Mouse (Mus musculus): ENCODE results near the gene Tnni3k.

DNA sequence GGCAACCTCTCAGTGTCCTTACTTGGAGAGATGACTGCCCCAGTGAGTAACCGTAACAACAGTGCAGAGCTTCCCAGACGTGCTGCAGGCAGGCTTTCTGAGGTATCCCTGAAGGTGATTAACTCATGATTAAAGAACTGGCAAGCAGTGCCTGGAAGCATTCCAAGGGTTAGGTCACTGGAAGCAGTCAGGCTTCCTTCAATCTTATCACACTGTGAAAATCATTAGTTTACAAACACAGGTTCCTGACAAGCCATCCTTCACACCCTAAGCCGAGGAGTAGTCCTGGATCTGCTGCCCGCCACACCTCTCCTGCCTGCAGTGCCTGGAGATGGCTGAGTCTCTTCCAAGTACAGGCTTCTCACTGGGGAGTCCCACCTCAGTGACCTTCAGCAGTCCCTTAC lies 174.7 kb downstream of the Tnni3k start:
- TF ChIP-seq CTCF (IDR thresholded peaks at IDR 0.05; ENCODE audit: control insufficient read depth, insufficient read depth, insufficient replicate concordance, low read depth, low read length) (no peak), POLR2A (IDR thresholded peaks at IDR 0.05; ENCODE audit: control insufficient read depth, low read depth, low read length) (no peak)
